Mouse (Mus musculus) lung, postnatal 0 days (tissue): ENCODE measurements around the gene Atp6v0a4. TPM values are rescaled to one million over a fixed set of nuclear protein-coding genes. Genes with fewer than 3 reads are reported as not detected.

Experiments
- ATAC-seq: fragments of 200-750 bp; cut with Nextera tagmentation; 2 replicates; pipeline ENCODE4 v1.8.0; 2017; ENCODE audit warnings: moderate library complexity
- DNase-seq: peaks from one replicate; pipeline ENCODE4 v3.0.0-alpha.2; 2016; ENCODE audit warnings: low spot score
- H3K27ac ChIP-seq: fragments of 300-500 bp; sonication (generic); 2 replicates; pipeline ENCODE4 v1.5.1; 2014; ENCODE audit warnings: antibody characterized with exemption, mild to moderate bottlenecking, low read length, mixed read lengths
- H3K27me3 ChIP-seq: fragments of 300-500 bp; sonication (generic); replicated peaks from 2 replicates; pipeline ENCODE4 v1.6.1; 2014; ENCODE audit warnings: low read length, mixed read lengths; ENCODE audit not compliant: insufficient read depth
- H3K36me3 ChIP-seq: fragments of 300-500 bp; sonication (generic); 2 replicates; pipeline ENCODE4 v1.6.1; 2014; ENCODE audit warnings: low read length, mixed read lengths; ENCODE audit not compliant: insufficient read depth
- H3K4me1 ChIP-seq: fragments of 300-500 bp; sonication (generic); 2 replicates; pipeline ENCODE4 v1.6.1; 2014; ENCODE audit warnings: antibody characterized with exemption, low read depth, low read length, mixed read lengths; ENCODE audit not compliant: insufficient read depth
- H3K4me2 ChIP-seq: fragments of 300-500 bp; sonication (generic); replicated peaks from 2 replicates; pipeline ENCODE4 v1.6.1; 2014; ENCODE audit warnings: low read depth, mild to moderate bottlenecking, low read length, moderate library complexity, mixed read lengths
- H3K4me3 ChIP-seq: fragments of 300-500 bp; sonication (generic); 2 replicates; pipeline ENCODE4 v1.5.1; 2014; ENCODE audit warnings: low read depth, low read length
- H3K9ac ChIP-seq: fragments of 300-500 bp; sonication (generic); replicated peaks from 2 replicates; pipeline ENCODE4 v1.6.1; 2014; ENCODE audit warnings: low read depth, mild to moderate bottlenecking
- H3K9me3 ChIP-seq: fragments of 300-500 bp; sonication (generic); 2 replicates; pipeline ENCODE4 v1.6.1; 2016; ENCODE audit warnings: low read length, mixed read lengths
- CTCF ChIP-seq: IDR thresholded peaks from 2 replicates; pipeline ENCODE4 v1.5.1; 2016; ENCODE audit warnings: antibody characterized with exemption, mild to moderate bottlenecking
- EP300 ChIP-seq: IDR thresholded peaks from 2 replicates; pipeline ENCODE4 v1.6.1; 2016; ENCODE audit warnings: antibody characterized with exemption, mild to moderate bottlenecking, control low read depth
- WGBS: fragments of 180-500 bp; shearing (Covaris S2); extraction: QIAGEN DNeasy Blood & Tissue Kit; methylation state at CpG from one replicate; pipeline ENCODE4 v1.1.7; 2014; 5-methylcytosine and 5-hydroxymethylcytosine counted together
- polyA plus RNA-seq: library from polyadenylated mRNA; unstranded; fragments of >200 nt; fragmentation: Nextera tagmentation; extraction: Ambion mirVana; gene quantifications from 2 replicates; pipeline ENCODE4 v1.2.1, GENCODE M21; 2015

Atp6v0a4 gene
- polyA plus RNA-seq, 1 experiment from 2014 or later, result 20.0 TPM

DNA sequence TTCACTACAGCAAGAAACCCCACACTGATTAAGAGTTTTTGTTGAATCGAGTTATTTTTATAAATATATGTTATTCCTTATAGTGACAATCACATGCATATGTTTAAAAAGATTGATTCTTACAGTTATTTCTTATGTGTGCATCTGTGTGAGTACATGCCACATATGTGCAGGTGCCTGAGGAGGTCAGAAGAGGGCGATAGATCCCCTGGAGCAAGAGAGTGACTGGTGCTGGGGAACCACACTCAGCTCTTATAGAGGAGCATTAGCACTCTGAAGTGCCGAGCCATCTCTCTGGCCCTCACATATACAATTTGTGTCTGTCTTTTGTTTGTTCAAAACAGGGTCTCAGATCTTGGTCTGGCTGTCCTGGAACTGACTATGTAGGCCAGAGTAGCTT, 50.8 kb downstream of the Atp6v0a4 start:
- 87% methylated on average over 3 of the region's 3 CpGs for WGBS
- Histone ChIP-seq H3K27me3 (no peaks in the 10 kb centered on the region), H3K4me2 (no peak overlapping the region), H3K9me3 (no peaks in the 10 kb centered on the region), H3K4me1 (no peaks in the 10 kb centered on the region), H3K36me3 (0 out of 2 replicates have a peak, but pooled peaks cover 3% of the 10 kb centered on the region), H3K9ac (no peak overlapping the region), H3K4me3 (no peak overlapping the region), H3K27ac (no peak overlapping the region)
- TF ChIP-seq EP300 (no peak), CTCF (no peak)
- DNase-seq, result no peak
- ATAC-seq, result no peak

DNA sequence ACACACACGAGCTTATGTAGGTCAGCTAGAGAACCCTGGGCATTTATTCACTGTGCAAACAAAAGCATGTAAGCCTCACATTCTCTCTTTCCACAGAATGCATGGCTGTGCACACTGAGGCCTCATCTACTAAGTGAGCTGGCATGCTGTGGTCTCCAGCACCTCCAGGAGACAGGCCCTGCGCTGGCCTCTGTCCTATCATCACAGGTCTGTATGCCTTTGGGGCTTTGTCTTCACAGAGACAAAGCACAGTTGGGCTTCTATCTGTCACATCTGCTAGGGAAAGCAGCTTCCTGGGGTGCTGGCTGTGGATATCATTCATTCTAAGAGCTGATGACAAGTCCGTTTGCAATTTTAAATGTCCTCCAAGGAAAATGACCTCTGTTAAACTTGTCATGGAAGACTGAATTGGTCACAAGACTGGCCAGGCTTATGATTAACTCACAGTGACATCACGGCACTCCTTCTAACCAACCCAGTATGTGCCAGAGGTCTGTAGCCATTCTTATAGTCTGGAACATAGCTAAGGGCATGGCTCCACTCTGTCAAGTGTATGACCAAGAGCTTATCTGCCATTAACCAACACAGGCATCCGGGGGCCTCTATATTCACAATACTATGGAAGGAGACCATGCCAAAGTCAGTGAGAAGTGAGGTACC, 52.1 kb downstream of the Atp6v0a4 start:
- no peaks in the 10 kb centered on the region for H3K9me3 ChIP-seq
- TF ChIP-seq EP300, result no peak
- no peak for TF ChIP-seq CTCF
- no peak overlapping the region for H3K4me3 ChIP-seq
- H3K27ac ChIP-seq, result no peak overlapping the region
- 0 out of 2 replicates have a peak, but pooled peaks cover 3% of the 10 kb centered on the region for H3K36me3 ChIP-seq
- 61% methylated on average over 5 of the region's 5 CpGs for WGBS
- H3K4me1 ChIP-seq, result no peaks in the 10 kb centered on the region
- no peaks in the 10 kb centered on the region for H3K27me3 ChIP-seq
- ATAC-seq (peak; percentile 71), DNase-seq (no peak)
- H3K9ac ChIP-seq, result no peak overlapping the region
- H3K4me2 ChIP-seq, result no peak overlapping the region

DNA sequence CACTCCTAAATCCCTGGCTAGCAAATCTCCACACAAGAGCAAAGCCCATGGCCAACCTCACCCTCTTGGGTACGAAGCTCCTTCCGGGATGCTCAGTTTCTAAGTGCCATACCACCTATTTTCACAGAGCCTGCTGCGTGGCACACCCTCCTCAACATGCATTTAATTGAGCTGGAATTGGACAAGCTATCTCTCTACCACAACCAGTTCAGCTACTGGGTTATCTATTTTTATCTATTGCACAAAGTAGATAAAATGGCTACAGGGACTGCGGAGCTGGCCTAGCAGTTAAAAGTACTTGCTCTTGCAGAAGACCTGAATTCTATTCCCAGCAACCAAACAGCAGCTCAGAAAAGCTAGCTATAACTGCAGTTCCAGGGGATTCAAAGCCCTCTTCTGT, 53.1 kb downstream of the Atp6v0a4 start:
- TF ChIP-seq EP300 (no peak), CTCF (no peak)

DNA sequence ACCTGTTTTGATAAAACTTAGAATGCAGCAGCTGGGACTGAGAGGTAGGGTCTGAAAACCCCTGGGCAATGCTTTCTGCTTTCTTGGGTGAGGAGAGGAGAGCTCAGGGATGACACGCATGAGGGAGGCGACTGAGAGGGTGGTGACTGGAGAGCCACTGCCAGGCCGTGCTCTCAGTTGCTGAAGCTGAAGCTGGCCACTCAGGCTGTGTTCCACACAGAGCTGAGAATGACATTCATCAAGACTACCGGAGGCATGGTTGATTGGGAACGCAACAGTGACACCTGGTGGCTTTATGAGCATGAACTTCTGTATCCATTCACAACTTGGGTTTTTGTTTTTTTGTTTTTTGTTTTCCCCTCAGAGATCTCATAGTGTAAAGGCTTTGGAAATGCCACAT, 58.2 kb downstream of the Atp6v0a4 start:
- H3K27ac ChIP-seq, result no peak overlapping the region
- no peak overlapping the region for H3K9ac ChIP-seq
- no peak overlapping the region for H3K4me2 ChIP-seq
- no peaks in the 10 kb centered on the region for H3K36me3 ChIP-seq
- no peak overlapping the region for H3K4me3 ChIP-seq
- ATAC-seq, result peak; percentile 75
- TF ChIP-seq EP300 (no peak), CTCF (peak; percentile 86)
- no peaks in the 10 kb centered on the region for H3K9me3 ChIP-seq
- WGBS, result 0% methylated on average over 5 of the region's 5 CpGs
- no peaks in the 10 kb centered on the region for H3K27me3 ChIP-seq
- peak; percentile 85 for DNase-seq
- no peaks in the 10 kb centered on the region for H3K4me1 ChIP-seq

More for the DNA sequence above, 53.1 kb downstream of the Atp6v0a4 start:
- Histone ChIP-seq H3K27ac (no peak overlapping the region), H3K9me3 (no peaks in the 10 kb centered on the region), H3K4me2 (no peak overlapping the region), H3K4me3 (no peak overlapping the region), H3K27me3 (no peaks in the 10 kb centered on the region), H3K9ac (no peak overlapping the region), H3K4me1 (no peaks in the 10 kb centered on the region), H3K36me3 (0 out of 2 replicates have a peak, but pooled peaks cover 3% of the 10 kb centered on the region)
- ATAC-seq, result no peak
- no peak for DNase-seq
- 95% methylated on average over 4 of the region's 4 CpGs for WGBS

DNA sequence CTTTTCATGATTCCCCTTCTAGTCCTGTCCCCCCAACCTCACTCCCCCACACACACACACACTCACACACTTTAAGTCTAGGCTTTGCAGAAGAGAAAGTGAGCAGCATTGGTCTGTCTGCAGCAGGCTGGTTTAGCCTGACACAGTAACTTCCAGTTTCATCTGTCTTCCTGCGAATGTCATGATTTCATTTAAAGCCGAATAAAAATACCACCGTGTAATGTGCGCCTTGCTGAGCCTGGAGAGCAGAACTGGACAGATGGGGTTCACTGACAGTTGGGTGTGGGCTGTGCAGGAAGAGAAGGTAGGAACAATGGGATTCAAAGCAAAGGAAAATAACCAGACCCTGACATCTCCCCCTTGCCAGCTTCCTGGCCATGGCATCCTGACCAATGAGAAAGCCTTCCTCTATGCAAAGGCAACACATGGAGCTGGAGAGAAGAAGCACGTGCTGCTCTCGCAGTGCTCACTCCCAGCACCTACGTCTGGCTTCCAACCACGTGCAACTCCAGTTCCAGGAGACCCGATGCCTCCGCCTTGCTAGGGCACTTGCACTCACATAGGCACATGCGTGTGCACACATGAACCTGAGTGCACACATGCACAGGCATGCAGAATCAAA, 58.8 kb downstream of the Atp6v0a4 start:
- Histone ChIP-seq H3K9me3 (no peaks in the 10 kb centered on the region), H3K27me3 (no peaks in the 10 kb centered on the region), H3K4me3 (no peak overlapping the region), H3K4me2 (peak overlapping the region; percentile 14; the same call in 1 of the 2 replicates), H3K4me1 (no peaks in the 10 kb centered on the region), H3K9ac (no peak overlapping the region), H3K27ac (no peak overlapping the region), H3K36me3 (no peaks in the 10 kb centered on the region)
- DNase-seq, result no peak
- WGBS, result 56% methylated on average over 11 of the region's 11 CpGs
- TF ChIP-seq CTCF (no peak), EP300 (no peak)
- peak; percentile 28 for ATAC-seq

DNA sequence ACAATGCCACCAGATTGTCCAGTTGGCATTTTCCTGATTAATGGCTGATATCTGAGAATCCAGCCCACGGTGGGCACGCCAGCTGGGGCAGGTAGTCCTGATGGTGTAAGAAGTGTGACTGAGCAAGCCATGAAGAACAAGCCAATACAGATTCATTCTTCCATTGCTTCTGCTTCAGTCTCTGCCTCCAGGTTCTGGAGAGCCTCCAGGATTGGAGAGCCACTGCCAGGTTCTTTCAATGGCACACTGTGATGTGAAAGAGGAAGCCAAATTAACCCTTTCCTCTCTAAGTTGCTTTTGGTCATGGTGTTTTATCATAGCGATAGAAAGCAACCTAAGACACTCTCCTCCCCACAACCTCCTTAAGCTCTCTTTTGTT, 59.3 kb downstream of the Atp6v0a4 start:
- no peak for TF ChIP-seq EP300
- no peak for TF ChIP-seq CTCF
- ATAC-seq (no peak), DNase-seq (no peak)
- no peaks in the 10 kb centered on the region for H3K27me3 ChIP-seq
- no peaks in the 10 kb centered on the region for H3K9me3 ChIP-seq
- H3K4me3 ChIP-seq, result no peak overlapping the region
- no peaks in the 10 kb centered on the region for H3K4me1 ChIP-seq
- H3K4me2 ChIP-seq, result no peak overlapping the region
- WGBS, result 68% methylated on average over 3 of the region's 3 CpGs
- H3K27ac ChIP-seq, result no peak overlapping the region
- no peak overlapping the region for H3K9ac ChIP-seq
- no peaks in the 10 kb centered on the region for H3K36me3 ChIP-seq
